Mouse (Mus musculus) forebrain, postnatal 0 days (tissue): ENCODE data around the gene Hist1h2be. TPM values are rescaled to one million over a fixed set of nuclear protein-coding genes. Genes with fewer than 3 reads are reported as not detected.
"Not testable (repeated sequence)": the region's sequence is repeated elsewhere in the genome, so short reads cannot be mapped to it uniquely, and the experiment has no call there.

Experiments used
- ATAC-seq: fragments of 200-750 bp; cut with Nextera tagmentation; 2 replicates; pipeline ENCODE4 v1.8.0; 2017; ENCODE audit warnings: mild to moderate bottlenecking, moderate library complexity
- DNase-seq: peaks from one replicate; pipeline ENCODE4 v3.0.0-alpha.2; 2015
- H3K27ac ChIP-seq: fragments of 300-500 bp; sonication (generic); 2 replicates; pipeline ENCODE4 v1.5.1; 2014; ENCODE audit warnings: low read depth, mild to moderate bottlenecking, antibody characterized with exemption, low read length, moderate library complexity, mixed read lengths
- H3K27me3 ChIP-seq: fragments of 300-500 bp; sonication (generic); 2 replicates; pipeline ENCODE4 v1.6.1; 2014; ENCODE audit warnings: mild to moderate bottlenecking, low read length, mixed read lengths; ENCODE audit not compliant: insufficient read depth
- H3K36me3 ChIP-seq: fragments of 300-500 bp; sonication (generic); 2 replicates; pipeline ENCODE4 v1.6.1; 2014; ENCODE audit warnings: mild to moderate bottlenecking, moderate library complexity; ENCODE audit not compliant: insufficient read depth
- H3K4me1 ChIP-seq: fragments of 300-500 bp; sonication (generic); 2 replicates; pipeline ENCODE4 v1.6.1; 2014; ENCODE audit warnings: antibody characterized with exemption; ENCODE audit not compliant: insufficient read depth
- H3K4me2 ChIP-seq: fragments of 300-500 bp; sonication (generic); 2 replicates; pipeline ENCODE4 v1.6.1; 2014; ENCODE audit warnings: low read depth, mild to moderate bottlenecking, moderate library complexity
- H3K4me3 ChIP-seq: fragments of 300-500 bp; sonication (generic); 2 replicates; pipeline ENCODE4 v1.5.1; 2014; ENCODE audit warnings: low read depth, low read length, mixed read lengths
- H3K9ac ChIP-seq: fragments of 300-500 bp; sonication (generic); 2 replicates; pipeline ENCODE4 v1.6.1; 2014; ENCODE audit warnings: mild to moderate bottlenecking
- H3K9me3 ChIP-seq: fragments of 300-500 bp; sonication (generic); 2 replicates; pipeline ENCODE4 v1.6.1; 2016; ENCODE audit warnings: low read length
- CTCF ChIP-seq: sonication (generic); IDR thresholded peaks from 2 replicates; pipeline ENCODE4 v1.5.1; 2016; ENCODE audit warnings: antibody characterized with exemption, control low read depth, low read depth
- WGBS: fragments of 180-500 bp; shearing (Covaris S2); extraction: QIAGEN DNeasy Blood & Tissue Kit; methylation state at CpG from one replicate; pipeline ENCODE4 v1.1.7; 2014; 5-methylcytosine and 5-hydroxymethylcytosine counted together
- polyA plus RNA-seq: library from polyadenylated mRNA; unstranded; fragments of >200 nt; fragmentation: Nextera tagmentation; extraction: Ambion mirVana; gene quantifications from 2 replicates; pipeline ENCODE4 v1.2.1, GENCODE M21; 2015
- total RNA-seq: library from RNA; depleted of rRNA; stranded (reverse); fragments of >200 nt; gene quantifications from 2 replicates; pipeline ENCODE4 v1.2.3, GENCODE M21; 2014

Gene Hist1h2be
- total and polyA plus RNA-seq, 2 experiments from 2014 or later: 0.31 to 98.5 TPM

DNA sequence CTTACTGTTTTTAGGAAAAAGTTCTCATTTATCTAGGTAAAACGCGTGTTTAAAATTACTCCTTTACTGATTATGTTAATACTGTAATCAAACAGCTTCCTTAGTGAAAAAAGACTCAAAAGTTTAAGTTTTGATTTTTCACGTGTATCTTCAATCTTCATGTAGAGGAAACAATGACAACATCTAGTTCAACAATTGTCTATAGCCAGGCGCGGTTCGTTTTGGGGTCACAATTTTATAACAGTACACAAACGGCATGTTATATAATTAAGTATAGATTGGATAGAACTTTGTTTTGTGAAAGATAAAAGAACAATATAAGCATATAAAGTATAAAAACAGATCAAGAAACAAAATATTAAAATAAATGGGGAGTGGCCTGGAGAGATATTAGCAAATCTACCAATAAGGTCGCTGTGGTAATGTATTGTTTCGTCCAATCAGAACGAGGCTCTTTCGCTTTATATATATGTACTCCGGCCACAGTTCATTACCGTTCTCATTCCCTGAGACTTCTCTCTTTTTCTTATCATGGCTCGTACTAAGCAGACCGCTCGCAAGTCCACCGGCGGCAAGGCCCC, 45.6 kb downstream of the Hist1h2be start, which contains the start of gene Hist1h3d:
Hist1h3d (plus strand) TSS at position 493 of the 581 bp plus-strand sequence.
- Histone ChIP-seq H3K27ac (peak within 1 kb of the TSS; percentile 78), H3K4me2 (peak within 1 kb of the TSS; percentile 67), H3K36me3 (no peaks in the 10 kb centered on the region), H3K9ac (peak within 1 kb of the TSS; percentile 50), H3K9me3 (no peaks in the 10 kb centered on the region), H3K4me1 (peaks cover 23% of the 10 kb centered on the region), H3K27me3 (no peaks in the 10 kb centered on the region), H3K4me3 (peak within 1 kb of the TSS; percentile 38)
- WGBS: under 1% methylated on average over 18 of the region's 18 CpGs
- DNase-seq (peak; percentile 87), ATAC-seq (peak; percentile 37)
- TF ChIP-seq CTCF: no peak

DNA sequence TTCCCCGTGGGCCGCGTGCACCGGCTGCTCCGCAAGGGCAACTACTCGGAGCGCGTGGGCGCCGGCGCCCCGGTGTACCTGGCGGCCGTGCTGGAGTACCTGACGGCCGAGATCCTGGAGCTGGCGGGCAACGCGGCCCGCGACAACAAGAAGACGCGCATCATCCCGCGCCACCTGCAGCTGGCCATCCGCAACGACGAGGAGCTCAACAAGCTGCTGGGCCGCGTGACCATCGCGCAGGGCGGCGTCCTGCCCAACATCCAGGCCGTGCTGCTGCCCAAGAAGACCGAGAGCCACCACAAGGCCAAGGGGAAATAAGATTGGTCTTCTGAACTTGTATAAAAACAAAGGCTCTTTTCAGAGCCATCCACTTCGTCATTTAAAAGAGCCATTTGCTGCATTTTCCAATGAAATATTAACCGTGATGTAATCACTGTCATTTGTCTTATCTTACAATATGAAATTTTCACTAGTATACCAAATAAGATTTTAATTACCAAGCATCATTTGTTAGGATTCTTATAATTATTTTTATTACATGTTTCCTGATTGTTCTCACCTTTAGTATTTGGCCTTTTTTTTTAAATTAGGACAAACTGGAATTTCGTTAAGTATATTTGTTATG, 46.3 kb downstream of the Hist1h2be start:
- H3K27ac ChIP-seq: peak overlapping the region; percentile 78
- WGBS: under 1% methylated on average over 5 of the region's 39 CpGs
- H3K9me3 ChIP-seq, H3K36me3 ChIP-seq, H3K27me3 ChIP-seq, H3K9ac ChIP-seq, DNase-seq: not testable (repeated sequence)
- H3K4me2 ChIP-seq: peak overlapping the region; percentile 67
- peak; percentile 3 for ATAC-seq
- peaks cover 27% of the 10 kb centered on the region for H3K4me1 ChIP-seq
- H3K4me3 ChIP-seq: peak overlapping the region; percentile 38

DNA sequence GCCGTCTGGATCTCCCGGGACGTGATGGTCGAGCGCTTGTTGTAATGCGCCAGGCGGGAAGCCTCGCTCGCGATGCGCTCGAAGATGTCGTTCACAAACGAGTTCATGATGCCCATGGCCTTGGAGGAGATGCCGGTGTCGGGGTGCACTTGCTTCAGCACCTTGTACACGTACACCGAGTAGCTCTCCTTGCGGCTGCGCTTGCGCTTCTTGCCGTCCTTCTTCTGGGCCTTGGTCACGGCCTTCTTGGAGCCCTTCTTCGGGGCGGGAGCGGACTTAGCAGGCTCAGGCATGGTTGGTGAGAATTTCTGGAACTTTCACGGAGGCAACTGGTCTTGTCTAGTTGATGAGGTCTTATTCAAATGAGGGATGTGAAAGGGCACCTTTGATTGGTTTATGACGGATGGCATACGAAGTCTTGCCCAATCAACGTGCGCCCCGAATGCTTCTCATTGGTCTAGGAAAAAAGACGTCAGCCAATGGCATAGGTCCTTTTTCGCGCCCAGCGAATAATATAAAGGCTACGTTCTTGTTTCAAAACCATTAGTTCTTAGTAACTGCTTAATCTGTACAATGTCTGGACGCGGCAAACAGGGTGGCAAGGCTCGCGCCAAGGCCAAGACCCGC, 46.9 kb downstream of the Hist1h2be start, which contains the start of the genes Hist1h2bf and Hist1h2ad:
Hist1h2bf (minus strand) TSS at position 299 of the 627 bp plus-strand sequence.
Hist1h2ad (plus strand) TSS at position 484 of the 627 bp plus-strand sequence.
- not testable (repeated sequence) for H3K36me3 ChIP-seq, H3K27me3 ChIP-seq, H3K9me3 ChIP-seq
- under 1% methylated on average over 34 of the region's 42 CpGs for WGBS
- Histone ChIP-seq H3K4me1 (peaks cover 27% of the 10 kb centered on the region), H3K27ac (peak within 1 kb of the TSS; percentile 78), H3K4me2 (peak within 1 kb of the TSS; percentile 67), H3K4me3 (peak within 1 kb of the TSS; percentile 38), H3K9ac (peak within 1 kb of the TSS; percentile 48)
- DNase-seq (peak; percentile 98), ATAC-seq (peak; percentile 89)

DNA sequence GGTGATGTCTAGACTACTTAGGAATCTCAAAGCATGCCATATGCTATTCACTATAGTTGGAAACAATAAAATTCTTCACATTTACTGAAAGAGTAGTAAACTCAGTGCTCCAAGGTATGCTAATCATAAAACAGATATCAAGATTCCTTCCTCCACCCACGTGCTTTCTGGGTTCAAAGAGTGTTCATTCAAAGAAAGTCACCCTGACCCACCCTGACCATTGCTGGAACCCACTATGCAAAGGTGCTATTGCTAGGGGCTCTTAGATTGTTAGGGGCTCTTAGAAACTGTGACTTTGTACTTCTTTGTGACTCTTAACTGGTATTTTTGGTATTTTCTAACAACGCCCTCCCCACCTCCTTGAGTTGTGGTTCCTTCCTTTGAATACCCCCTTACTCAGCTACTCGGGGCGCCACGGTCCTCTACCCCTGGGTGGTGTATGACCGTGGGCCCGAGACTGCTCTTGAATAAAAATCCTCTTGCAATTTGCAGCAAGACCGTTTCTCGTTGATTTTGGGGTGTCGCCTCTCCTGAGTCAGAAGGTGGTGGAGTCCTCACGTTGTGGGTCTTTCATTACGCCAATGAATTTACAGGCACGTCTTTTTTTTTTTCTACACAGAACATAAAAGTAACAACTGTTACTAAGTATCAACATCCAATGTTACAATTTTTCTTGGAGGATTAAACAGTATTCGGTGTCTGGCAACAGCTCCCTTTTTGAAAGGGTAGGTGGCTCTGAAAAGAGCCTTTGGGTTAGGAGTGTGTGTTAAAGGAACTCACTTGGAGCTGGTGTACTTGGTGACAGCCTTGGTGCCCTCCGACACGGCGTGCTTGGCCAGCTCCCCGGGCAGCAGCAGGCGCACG, 47.7 kb downstream of the Hist1h2be start:
- H3K4me1 ChIP-seq: peaks cover 27% of the 10 kb centered on the region
- H3K4me3 ChIP-seq: peak overlapping the region; percentile 36
- H3K27me3 ChIP-seq, H3K9me3 ChIP-seq, DNase-seq, ATAC-seq, H3K36me3 ChIP-seq: not testable (repeated sequence)
- peak overlapping the region; percentile 67 for H3K4me2 ChIP-seq
- 11% methylated on average over 18 of the region's 20 CpGs for WGBS
- peak overlapping the region; percentile 66 for H3K27ac ChIP-seq
- peak overlapping the region; percentile 48 for H3K9ac ChIP-seq

DNA sequence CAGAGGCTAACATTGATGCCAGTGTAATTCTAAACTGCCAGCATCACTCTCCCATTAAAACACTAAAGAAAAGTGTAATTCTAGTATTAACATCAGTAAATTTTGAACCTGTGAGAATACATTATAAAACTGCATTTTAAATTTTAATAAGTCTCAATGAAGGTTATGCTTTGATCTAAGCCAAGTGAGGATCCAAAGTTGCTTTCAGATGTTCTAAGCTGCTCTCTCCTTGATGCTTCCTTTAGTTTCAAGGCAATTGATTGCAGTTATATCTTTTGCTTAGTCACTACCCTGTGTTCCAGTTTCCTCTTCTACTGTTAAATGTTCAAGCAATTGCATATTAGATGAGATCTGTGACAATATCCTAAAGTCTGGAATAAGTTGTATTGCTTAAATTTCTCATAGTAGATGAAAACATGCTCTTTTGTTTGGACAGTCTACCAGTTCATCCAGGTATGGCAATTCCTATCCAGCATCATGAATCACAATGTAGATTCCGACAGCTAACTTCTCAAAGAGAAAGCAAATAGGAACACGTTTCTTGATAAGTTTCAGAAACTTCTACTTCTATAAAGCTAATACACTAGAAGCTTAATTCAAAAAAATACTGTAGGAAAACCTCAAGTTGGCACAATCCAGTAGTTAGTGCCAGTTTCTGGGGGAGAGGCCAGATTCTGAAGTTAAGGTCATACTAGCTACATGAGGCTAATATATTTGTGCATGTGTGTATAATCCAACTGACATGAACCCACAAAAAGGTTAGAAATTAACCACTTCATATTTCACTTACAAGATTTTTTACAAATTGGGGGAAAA, 48.5 kb downstream of the Hist1h2be start:
- TF ChIP-seq CTCF: no peak
- peak overlapping the region; percentile 36 for H3K4me3 ChIP-seq
- 29% methylated on average over 2 of the region's 2 CpGs for WGBS
- H3K36me3 ChIP-seq: no peaks in the 10 kb centered on the region
- ATAC-seq (no peak), DNase-seq (no peak)
- no peaks in the 10 kb centered on the region for H3K27me3 ChIP-seq
- peak overlapping the region; percentile 53 for H3K9ac ChIP-seq
- H3K4me1 ChIP-seq: peaks cover 27% of the 10 kb centered on the region
- peak overlapping the region; percentile 67 for H3K4me2 ChIP-seq
- no peaks in the 10 kb centered on the region for H3K9me3 ChIP-seq
- H3K27ac ChIP-seq: peak overlapping the region; percentile 75

DNA sequence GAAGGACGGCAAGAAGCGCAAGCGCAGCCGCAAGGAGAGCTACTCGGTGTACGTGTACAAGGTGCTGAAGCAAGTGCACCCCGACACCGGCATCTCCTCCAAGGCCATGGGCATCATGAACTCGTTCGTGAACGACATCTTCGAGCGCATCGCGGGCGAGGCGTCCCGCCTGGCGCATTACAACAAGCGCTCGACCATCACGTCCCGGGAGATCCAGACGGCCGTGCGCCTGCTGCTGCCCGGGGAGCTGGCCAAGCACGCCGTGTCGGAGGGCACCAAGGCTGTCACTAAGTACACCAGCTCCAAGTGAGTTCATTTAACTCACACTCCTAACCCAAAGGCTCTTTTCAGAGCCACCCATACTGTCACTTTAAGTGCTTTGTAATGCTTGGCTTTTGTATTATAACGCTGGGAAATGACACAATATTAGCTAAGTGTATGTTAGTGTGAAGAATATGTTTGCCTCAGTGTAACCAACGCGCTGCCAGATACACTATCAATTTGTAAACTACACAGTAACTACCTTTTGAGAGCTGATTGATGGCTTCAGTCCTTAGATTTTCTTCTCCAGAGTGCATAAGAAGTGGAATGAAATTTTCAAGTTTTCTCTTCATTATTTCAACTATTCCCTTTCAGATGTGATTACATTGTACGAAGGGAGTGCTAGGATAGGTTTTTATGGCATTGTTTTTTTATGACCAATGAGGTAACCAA, 49.3 kb downstream of the Hist1h2be start:
- peak; percentile 51 for DNase-seq
- not testable (repeated sequence) for H3K36me3 ChIP-seq, H3K27me3 ChIP-seq, ATAC-seq, H3K9me3 ChIP-seq
- H3K4me3 ChIP-seq: peak overlapping the region; percentile 36
- H3K9ac ChIP-seq: peak overlapping the region; percentile 53
- H3K4me1 ChIP-seq: peaks cover 25% of the 10 kb centered on the region
- peak overlapping the region; percentile 67 for H3K4me2 ChIP-seq
- 1% methylated on average over 13 of the region's 34 CpGs for WGBS
- peak overlapping the region; percentile 93 for H3K27ac ChIP-seq
